Mouse (Mus musculus) kidney, adult 2 months (tissue): ENCODE data around the gene Prpf3.

Experiments used
- CTCF ChIP-seq: fragments of 200-500 bp; conservative IDR thresholded peaks from 2 replicates; pipeline ENCODE4 v1.5.1; 2011; ENCODE audit warnings: low read depth, mild to moderate bottlenecking, control low read depth, low read length, moderate library complexity, mixed read lengths; ENCODE audit not compliant: insufficient read depth, insufficient read length
- POLR2A ChIP-seq: fragments of 200-500 bp; IDR thresholded peaks from one replicate; pipeline ENCODE4 v1.6.1; 2011; ENCODE audit warnings: low read depth, low read length, control low read depth

DNA sequence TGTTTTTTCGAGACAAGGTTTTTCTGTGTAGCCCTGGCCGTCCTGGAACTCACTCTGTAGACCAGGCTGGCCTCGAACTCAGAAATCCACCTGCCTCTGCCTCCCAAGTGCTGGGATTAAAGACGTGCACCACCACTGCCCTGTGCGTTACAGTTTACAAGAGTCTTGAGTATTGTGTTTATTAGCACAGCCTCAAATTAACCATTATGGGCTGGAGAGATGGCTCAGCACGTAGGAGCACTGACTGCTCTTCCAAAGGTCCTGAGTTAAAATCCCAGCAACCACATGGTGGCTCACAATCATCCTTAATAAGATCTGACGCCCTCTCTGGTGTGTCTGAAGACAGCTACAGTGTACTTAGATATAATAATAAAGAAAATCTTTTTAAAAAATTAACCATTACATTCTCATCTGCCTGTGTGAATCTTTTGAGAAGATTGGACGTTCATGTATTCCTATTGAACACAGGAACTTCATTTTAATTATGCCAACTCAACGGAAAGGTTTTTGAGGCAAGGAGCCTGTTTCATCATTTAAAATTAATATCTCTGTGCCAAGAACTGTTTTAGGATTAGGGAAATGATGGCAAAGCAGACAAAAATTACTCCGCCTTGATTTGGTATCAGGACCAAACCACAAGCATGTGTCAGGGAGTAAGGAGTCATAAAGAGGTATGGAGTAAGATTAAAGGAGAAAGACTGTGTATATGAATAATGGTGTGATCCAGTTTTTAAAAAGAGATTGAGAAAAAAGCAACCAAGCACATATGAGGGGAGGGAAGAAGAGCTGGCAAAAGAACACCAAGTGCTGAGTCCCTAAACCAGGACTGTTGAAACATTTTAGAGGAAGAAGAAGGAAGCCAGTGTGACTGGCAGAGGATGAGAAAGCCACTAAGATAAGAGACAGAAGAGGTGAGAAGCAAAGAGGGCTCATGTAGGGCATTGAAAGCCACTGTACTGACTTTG, 35.4 kb downstream of the Prpf3 start:
- TF ChIP-seq POLR2A (no peak), CTCF (no peak)
